Mouse (Mus musculus) cerebellum, postnatal 14 days (tissue): ENCODE results near the gene Fam189a2.

Experiments used
- DNase-seq, 2 experiments: peaks; one replicate each; pipeline ENCODE4 v3.0.0; 2021; ENCODE audit warnings: mixed read lengths in 2 of 2

Fam189a2 gene

DNA sequence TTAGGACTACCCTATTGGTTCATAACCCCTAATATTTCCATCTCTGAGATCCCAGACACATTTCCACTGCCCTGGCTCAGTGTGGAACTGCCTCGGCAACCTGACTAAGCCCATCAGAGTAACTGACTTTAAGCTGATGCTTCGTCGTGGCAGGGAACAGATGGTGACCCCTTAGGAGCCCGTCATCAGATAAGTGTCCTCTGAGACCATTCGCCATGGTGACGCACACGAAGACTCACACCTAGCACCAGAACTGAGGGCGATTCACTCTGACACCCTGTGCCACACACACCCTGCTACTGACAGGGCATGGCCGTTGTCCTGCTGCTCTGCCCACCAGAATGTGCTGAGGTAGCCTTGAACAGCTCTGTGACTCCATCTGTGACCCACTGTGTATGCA lies 106.0 kb downstream of the Fam189a2 start:
- peak in 1 of 2 experiments; percentile 43 for DNase-seq

GRCm38 (mm10) chr19:23924057-23924456 lies 106.8 kb downstream of the Fam189a2 start:
- no peak for DNase-seq
